Mouse (Mus musculus): Measurements from ENCODE around the gene Kncn.

Gene Kncn

DNA sequence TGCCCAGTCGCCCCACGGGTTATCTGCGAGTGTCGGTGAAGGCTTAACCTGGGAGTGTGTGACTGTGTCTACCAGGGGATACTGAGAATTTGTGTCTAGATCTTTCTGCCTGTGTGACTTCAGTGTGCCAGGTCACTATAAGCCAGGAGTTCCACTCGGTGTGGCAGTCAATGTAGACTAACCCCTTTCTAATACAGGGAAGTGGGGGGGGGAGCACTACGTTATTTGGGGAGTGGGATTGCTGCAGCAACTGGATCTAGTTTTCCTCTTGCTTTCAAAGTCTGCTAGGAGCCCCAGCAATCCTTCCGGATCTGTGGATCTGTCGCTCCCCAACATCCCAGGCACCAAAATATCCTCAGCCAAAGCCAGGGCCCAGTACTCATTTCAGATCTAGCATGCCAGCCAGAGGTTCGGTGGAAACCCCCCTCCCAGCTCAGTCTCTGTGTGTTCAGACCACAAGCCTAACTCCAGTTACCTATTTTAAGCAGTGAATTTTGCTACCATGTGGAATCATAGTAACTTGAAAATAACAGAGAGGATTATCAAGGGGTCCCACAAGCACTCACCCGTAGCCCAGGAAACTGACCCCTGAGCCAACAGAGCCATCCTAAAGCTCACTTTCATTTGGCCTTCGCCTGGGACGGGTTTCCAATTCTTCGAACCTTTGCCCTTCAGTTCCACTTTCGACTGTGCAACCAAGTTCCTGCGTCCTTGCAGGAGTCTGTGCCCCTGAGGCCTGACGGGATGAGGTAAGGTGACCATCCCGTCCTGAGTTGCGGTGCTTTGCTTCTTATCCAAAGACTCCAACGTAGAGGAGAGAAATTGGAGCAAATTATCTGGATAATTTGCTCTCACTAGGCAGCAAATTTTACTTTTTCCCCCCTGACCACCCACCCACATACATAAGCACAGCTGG is 53.1 kb downstream of the Kncn start:
- no peak for DNase-seq (ENCODE audit: low spot score in 2 of 2)

DNA sequence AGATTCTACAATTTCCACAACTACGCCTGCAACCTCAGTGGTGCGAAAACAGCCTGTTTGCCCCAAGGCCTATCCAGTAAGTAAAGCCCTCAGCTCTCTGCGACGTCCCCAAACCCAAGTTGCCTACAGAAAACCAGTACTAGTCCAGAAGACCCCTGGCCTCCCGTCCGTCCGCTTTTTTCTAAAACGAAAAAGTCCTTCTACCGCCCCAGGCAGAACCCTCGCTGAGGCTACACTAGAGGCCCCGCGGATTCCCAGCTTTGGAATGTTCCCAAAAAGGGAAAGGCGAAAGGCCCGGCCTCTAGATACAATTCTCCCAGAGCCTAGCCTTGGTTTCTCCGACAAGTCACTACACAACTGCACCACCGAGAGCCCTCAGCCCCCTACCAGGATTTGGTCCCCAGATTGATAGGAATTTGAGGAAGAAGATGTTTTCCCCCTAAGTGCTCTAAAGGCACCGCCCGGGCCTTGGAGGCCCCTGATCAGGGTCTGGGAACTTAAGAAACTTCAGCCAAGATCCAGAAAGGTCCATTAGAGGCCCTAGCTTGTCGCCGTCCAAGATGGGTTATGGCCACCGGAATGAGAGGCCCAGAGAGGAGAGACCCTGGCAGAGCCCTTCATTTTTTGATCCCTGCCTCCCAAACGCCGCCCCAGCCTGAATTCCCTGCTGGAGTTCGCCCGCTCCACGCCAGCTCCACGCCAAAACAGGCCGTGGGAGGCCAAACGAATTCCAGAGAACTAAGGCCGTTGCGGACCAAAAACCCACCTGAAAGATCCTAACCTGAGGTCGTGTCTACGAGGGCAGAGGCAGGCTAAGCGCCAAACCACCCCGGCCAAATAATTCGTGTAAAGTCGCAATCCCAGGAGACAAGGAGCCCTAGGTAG is 54.3 kb downstream of the Kncn start:
- peak in 1 of 2 experiments; percentile 36 for DNase-seq (ENCODE audit: low spot score in 2 of 2)
